Mouse (Mus musculus) adrenal gland, postnatal 0 days (tissue): ENCODE measurements around the gene Lrrc75b. TPM values are rescaled to one million over a fixed set of nuclear protein-coding genes. Genes with fewer than 3 reads are reported as not detected.

Experiments
- polyA plus RNA-seq: library from polyadenylated mRNA; unstranded; fragments of >200 nt; fragmentation: Nextera tagmentation; extraction: Ambion mirVana; gene quantifications from 2 replicates; pipeline ENCODE4 v1.2.1, GENCODE M21; 2015

The Lrrc75b gene
- polyA plus RNA-seq: 1.5 and 5.4 TPM in 2 replicates

GRCm38 (mm10) chr10:75559676-75560548, at the start of gene Lrrc75b:
TSS of gene Lrrc75b (minus strand) at chr10:75560330.

GRCm38 (mm10) chr10:75589129-75589528, 29.0 kb upstream of the Lrrc75b start, which contains the start of gene Ggt5:
TSS of gene Ggt5 (plus strand) at chr10:75589340.

GRCm38 (mm10) chr10:75561071-75561654, 1.0 kb upstream of the Lrrc75b start, which contains the start of gene Ggt1:
TSS of gene Ggt1 (plus strand) at chr10:75561604.

GRCm38 (mm10) chr10:75517758-75518143, 42.4 kb downstream of the Lrrc75b start, which contains the start of gene Gucd1:
TSS of gene Gucd1 (minus strand) at chr10:75517972.

GRCm38 (mm10) chr10:75517073-75517757, 42.9 kb downstream of the Lrrc75b start, which contains the start of gene Snrpd3:
TSS of gene Snrpd3 (plus strand) at chr10:75517551.

Other genes starting within 250 kb of the Lrrc75b start
- 4.0 and 4.2 TPM in 2 replicates for gene Adora2a, start 243.5 kb downstream of the Lrrc75b start, polyA plus RNA-seq
- 3.0 and 3.9 TPM in 2 replicates for gene Upb1, start 159.2 kb downstream of the Lrrc75b start, polyA plus RNA-seq
- 77.0 and 80.5 TPM in 2 replicates for gene Snrpd3, start 42.8 kb downstream of the Lrrc75b start, polyA plus RNA-seq
- 15.0 and 18.4 TPM in 2 replicates for gene Gucd1, start 42.4 kb downstream of the Lrrc75b start, polyA plus RNA-seq
- 1.1 and 3.2 TPM in 2 replicates for gene Ggt1, start 1.3 kb upstream of the Lrrc75b start, polyA plus RNA-seq
- 5.2 and 8.1 TPM in 2 replicates for gene Ggt5, start 29.0 kb upstream of the Lrrc75b start, polyA plus RNA-seq
- 7.7 and 10.6 TPM in 2 replicates for gene Susd2, start 83.7 kb upstream of the Lrrc75b start, polyA plus RNA-seq
- 21.4 and 25.9 TPM in 2 replicates for gene Cabin1, start 204.0 kb upstream of the Lrrc75b start, polyA plus RNA-seq
- 81.4 and 106 TPM in 2 replicates for gene Ddt, start 213.1 kb upstream of the Lrrc75b start, polyA plus RNA-seq
- 0.22 TPM in 1 of 2 replicates, not detected in the other for gene Gm20441, start 220.6 kb upstream of the Lrrc75b start, polyA plus RNA-seq
- gene Gstt3, start 221.1 kb upstream of the Lrrc75b start, polyA plus RNA-seq: 12.6 and 16.8 TPM in 2 replicates
- 18.9 and 26.1 TPM in 2 replicates for gene Gstt1, start 238.3 kb upstream of the Lrrc75b start, polyA plus RNA-seq